Mouse (Mus musculus): ENCODE measurements around the gene Apobr.

The Apobr gene

DNA sequence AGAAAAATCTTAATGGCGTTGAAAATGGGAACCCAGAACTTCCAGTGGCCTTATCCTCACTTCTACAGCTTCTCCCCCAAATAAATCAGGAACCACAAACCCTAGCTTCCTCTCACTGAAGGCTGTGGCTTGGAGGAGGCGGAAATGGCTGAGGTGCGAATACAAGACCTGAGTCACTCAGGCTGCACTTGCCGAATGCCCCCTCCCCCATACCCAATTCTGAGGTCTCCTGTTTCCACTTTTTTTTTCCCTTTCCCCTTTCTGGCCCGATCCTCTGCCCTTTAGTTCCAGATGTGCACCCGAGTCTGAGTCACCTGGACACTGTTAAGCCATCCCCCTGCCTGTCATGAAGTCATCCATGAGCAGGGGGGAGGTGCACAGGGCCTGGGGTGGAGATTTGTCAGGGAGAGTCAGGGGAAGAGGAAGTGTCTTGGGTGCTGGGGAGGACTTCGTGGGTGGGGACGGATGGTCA lies at the start of gene Apobr:
Apobr (plus strand) TSS at position 437 of the 472 bp plus-strand sequence.
- no peak for DNase-seq (ENCODE audit: low spot score)

DNA sequence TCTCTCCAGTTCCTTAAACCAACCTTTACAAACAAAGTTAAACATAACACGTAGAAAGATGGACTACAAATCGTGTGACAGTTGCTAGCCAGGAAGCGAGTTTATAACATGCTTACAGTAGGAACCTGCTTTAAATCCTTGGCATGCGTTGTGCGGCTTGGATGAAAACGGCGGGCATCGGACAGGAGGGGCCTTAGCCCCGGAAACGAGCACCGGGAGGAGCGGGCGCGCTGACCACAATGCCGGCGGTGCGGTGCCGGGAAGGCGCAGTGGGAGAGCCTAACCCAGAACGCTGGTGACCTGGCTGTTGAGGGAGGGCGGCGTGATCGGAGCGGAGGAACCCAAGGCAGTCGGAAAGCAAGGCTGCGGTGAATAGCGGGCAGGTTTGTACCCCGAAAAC lies 49.0 kb upstream of the Apobr start:
- DNase-seq (ENCODE audit: low spot score): peak; percentile 52

- peak; percentile 12 for DNase-seq (ENCODE audit: low spot score)
Measured at GRCm38 (mm10) chr7:126536466-126536865, 48.3 kb upstream of the Apobr start.

GRCm38 (mm10) chr7:126537820-126538585 lies 46.7 kb upstream of the Apobr start:
- peak; percentile 64 for DNase-seq (ENCODE audit: low spot score)

DNA sequence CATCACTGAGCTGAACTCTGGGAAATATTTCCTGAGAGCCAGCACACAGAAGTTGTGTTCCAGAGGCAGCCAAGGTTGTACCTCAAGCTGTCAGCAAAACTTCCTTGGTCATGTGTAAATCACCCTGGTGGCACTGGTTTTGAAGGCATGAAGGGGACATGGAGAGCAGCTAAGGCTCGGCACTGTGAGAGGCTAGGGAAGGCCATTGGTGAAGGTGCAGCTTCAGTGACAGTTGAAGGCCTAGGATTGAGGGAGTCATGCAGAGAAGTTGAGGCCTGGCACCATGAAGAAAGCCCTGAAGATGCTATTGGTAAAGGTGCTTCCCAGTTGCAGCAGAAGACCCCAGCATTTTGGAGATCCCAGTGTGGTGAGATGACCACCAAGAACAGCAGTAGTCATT lies 43.1 kb upstream of the Apobr start:
- no peak for DNase-seq (ENCODE audit: low spot score)

DNA sequence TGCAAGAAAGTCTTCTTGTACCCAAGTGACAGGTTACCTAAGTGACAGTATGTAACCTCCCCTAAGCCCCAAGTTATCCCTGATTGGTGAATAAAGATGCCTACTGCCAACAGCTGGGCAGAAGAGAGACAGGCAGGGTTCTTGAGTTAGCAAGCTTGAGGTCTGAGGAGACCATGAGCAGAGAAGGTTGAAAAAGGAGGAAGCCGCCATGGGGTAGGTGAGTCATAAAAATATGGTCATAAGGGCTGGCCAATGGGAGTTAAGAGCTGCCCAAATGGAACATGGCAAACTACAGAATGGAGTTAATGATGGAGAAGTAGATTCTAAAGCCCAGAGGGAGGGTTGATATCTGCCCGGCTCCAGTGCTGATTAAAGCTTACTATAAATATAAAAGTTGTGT lies 39.1 kb upstream of the Apobr start:
- DNase-seq (ENCODE audit: low spot score): no peak

- no peak for DNase-seq (ENCODE audit: low spot score)
Measured at GRCm38 (mm10) chr7:126554796-126555195, 29.9 kb upstream of the Apobr start.

- DNase-seq (ENCODE audit: low spot score): no peak
Measured at GRCm38 (mm10) chr7:126556635-126557034, 28.1 kb upstream of the Apobr start.

DNA sequence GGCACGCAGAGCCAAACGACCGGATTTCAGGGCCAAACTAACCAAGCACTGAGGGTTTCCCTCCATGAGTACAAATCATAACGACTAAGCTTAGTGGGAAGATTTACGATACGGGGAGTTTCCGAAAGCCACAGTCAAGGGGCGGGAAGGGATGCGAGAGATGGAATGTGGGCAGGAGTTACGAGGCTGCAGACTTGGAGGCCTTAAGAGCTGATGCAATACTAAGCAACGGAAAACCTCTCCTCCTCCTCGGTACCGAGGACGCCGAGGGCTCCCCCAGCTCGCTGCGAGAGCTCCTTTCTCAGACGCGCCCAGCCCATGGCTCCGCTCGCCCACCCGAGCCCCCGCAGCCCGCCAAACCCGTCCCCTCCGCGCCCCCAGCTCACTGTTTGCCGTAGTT lies 19.0 kb upstream of the Apobr start:
- DNase-seq (ENCODE audit: low spot score): peak; percentile 54

DNA sequence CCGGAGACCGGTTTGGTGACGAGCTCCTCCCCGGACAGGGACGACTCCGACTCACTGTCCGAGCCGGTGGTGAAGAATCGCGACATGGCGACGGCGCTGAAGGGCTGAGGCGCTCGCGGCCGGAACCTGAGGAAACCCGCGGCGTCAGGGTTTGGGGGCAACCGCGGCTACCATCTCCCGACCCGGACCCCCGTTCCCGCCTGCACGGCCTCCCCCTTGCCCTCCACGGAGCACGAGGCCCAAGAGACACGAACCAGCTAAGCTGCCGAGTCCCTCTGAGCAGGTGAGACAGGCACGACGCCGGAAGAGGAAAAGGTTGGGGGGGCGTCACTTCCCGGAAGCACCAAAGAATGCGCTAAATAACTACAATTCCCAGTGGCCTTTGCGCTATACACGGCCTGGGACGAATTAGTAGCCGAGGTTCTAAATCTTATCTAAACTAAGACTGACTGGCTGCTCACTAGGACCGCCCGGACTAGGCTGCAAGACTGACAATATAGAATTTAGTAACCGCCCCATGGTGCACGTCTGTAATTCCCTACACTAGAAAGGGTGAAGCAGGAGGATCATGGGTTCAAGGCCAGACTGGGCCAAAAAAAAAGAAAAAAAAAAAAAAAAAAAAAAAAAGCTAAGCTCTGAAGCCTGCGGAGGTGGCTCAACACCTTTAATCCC lies 18.5 kb upstream of the Apobr start, which contains the start of gene Eif3c:
Eif3c (minus strand) TSS at position 318 of the 672 bp plus-strand sequence.
- DNase-seq (ENCODE audit: low spot score): peak; percentile 97

DNA sequence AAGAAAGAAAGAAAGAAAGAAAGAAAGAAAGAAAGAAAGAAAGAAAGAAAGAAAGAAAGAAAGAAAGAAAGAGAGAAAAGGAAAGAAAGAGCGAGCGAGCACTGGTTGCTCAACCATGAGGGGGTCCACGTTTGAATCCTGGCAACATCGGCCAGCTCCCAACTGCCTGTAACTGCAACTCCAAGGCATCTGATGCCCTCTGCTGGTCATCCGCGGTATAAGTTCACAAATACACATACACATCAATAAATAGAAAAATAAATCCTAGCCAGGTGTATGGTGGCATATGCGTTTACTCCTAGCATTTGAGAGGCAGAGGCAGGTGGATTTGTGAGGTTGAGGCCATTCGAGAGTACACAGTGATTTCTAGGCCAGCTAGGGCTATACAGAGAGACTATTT lies 7.8 kb upstream of the Apobr start:
- peak; percentile 75 for DNase-seq (ENCODE audit: low spot score)

DNA sequence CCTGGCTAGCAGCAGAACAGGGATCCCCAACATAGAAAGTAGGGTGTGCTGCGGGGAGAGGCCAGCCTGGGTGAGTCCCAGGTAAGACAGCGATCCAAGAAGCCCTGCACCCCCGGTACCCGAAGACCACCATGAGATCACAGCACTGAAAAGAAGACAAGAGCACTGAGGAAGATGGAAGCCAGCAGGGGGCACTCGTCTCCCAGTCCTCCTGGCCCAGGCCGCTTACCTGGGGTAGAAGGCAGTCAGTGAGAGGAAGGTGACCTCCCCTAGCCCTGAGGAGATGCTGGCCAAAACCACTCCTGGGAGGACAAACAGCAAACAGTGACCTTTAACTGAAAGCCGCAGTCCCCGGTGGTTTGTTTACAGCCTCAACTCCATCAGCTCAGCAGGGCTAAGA lies 5.6 kb upstream of the Apobr start:
- DNase-seq (ENCODE audit: low spot score): peak; percentile 50

DNA sequence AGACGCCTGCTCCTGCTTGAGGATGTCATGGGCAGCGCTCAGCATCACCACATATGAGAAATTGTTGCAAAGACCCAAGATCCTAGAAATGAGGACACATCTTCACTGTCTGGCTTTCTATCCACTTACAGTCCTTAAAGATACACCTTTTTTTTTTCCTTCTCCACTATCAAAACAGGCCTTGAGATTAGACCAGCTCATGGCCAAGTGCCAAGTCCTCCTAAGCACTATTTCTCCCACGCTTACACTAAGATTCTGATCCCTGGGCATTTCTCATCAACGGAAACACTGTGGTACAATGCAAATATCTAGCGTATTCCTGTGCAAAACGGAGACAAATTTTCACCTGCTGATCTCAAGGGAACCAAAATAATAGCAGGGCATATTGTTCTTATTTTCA lies 3.1 kb upstream of the Apobr start:
- no peak for DNase-seq (ENCODE audit: low spot score)

GRCm38 (mm10) chr7:126582759-126583158 lies 2.0 kb upstream of the Apobr start:
- DNase-seq (ENCODE audit: low spot score): peak; percentile 72

GRCm38 (mm10) chr7:126583251-126583709 lies 1.5 kb upstream of the Apobr start:
- DNase-seq (ENCODE audit: low spot score): peak; percentile 95

GRCm38 (mm10) chr7:126583761-126584160 lies 981 bp upstream of the Apobr start:
- peak; percentile 10 for DNase-seq (ENCODE audit: low spot score)

DNA sequence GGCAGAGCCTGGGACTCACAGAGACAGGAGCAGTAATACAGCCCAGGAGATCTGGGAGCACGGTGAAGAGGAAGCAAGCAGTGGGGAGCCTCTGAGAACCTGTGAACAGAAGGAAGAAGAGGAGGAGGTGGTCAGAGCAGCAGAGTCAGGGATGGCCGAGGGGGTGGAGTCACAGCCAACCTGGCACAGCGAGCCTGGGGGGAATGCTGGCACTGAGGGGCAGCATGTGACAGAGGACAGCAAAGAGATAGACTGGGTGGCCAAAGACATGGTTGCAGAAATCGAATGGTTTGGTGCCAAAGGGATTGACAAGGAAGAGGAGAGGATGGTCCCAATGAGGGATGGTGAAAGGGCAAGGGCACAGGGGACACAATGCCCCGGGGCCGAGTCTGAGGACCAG lies 975 bp downstream of the Apobr start, which contains the start of gene Cln3:
Cln3 (minus strand) TSS at position 101 of the 400 bp plus-strand sequence.
- no peak for DNase-seq (ENCODE audit: low spot score)

DNA sequence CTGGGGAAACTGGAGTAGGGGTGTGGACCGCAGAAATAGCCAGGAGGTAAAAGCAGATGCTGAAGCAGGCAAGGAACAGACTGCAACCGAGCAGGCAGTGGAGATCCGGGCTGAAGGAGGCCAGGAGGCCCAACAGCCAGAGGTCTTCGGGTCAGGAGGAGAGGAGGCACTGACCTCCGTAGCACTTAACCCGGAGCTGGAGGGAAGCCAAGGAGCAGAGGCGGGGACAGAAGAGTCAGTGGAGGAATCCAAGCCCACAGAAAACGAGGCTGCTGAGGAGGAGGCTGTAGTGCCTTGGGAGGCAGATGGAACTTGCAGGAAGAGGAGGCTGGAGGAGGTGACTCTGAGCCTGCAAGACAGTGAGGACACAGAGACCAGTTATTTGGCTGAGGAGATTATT lies 2.1 kb downstream of the Apobr start:
- no peak for DNase-seq (ENCODE audit: low spot score)

DNA sequence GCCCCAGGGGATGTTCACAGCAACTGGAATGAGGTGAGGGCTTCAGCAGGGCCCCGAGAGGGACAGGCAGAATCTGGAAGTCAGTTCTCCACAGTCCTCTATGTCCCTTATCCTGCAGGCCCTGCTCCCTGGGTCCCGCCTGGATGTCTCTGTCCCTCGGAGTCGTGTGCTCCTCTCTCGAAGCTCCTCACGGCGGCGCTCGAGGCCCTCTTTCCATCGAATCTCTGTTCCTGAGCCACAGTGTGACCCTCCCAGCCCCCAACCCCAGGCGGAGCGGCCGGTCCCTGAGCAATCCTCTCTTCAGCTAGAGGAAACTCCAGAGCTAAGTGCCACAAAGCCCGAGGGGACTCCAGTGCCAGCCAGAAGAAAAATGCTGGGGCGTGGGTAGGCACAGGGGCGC lies 3.0 kb downstream of the Apobr start:
- DNase-seq (ENCODE audit: low spot score): peak; percentile 90

DNA sequence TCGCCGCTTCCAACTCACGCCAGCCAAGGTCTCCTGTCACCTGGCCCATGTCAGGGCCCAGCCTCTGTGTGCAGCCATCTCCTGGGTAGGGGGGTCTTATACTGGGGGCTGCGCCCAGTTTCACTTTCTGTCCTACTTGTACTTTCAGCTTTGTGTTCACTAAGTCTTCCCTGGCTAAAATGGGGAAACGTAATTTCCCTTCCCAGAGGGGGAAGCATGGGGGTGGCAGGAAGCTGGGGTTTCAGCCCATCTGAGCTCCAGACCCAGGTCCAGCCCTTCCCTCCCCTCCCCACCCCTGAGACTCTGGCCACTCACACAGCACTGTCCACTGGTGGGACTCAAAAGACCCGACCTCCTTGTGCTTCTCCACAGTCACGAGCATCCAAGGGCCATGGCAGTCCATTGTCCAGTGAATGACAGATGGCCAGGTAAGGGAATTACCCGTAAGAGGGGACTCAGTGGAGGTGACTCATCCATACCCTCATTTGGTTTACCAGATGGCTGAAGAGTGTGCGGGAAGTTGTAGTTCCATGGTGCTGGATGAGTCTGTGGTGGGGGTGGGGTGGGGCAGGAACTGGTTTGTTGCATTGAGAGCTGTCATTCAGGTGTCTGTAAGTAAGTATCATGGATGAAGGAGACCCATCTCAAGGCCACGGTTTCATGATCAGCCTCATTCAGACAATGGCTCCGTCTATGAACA lies 10.3 kb downstream of the Apobr start, which contains the start of gene Il27:
Il27 (minus strand) TSS at position 80 of the 700 bp plus-strand sequence.
- DNase-seq (ENCODE audit: low spot score): no peak

- DNase-seq (ENCODE audit: low spot score): no peak
Measured at GRCm38 (mm10) chr7:126595890-126596289, 11.1 kb downstream of the Apobr start.

- DNase-seq (ENCODE audit: low spot score): no peak
Measured at GRCm38 (mm10) chr7:126596414-126596813, 11.7 kb downstream of the Apobr start.

Measured in embryo, embryonic 10.5 days (tissue).